Mouse (Mus musculus): ENCODE measurements around the gene Fnip2.

- TF ChIP-seq CTCF (IDR thresholded peaks at IDR 0.05; ENCODE audit: low read depth) (0 out of 2 replicates have a peak, but pooled peaks have one; percentile 3), EP300 (IDR thresholded peaks at IDR 0.05; ENCODE audit: low read depth) (peak; percentile 76)
Measured at GRCm38 (mm10) chr3:79531581-79532271, 35.9 kb downstream of the Fnip2 start.
